Mouse (Mus musculus) Patski (cell line): ENCODE results near the gene Rag1. TPM values are rescaled to one million over a fixed set of nuclear protein-coding genes. Genes with fewer than 3 reads are reported as not detected.

Experiments
- ATAC-seq: fragments of 100-300 bp; one replicate; pipeline ENCODE4 v1.8.0; 2021
- CTCF ChIA-PET: fragments of 350-600 bp; sonication (Branson Sonifier 250); formaldehyde crosslinking; loops from one replicate; lab custom pipeline; 2022; ENCODE audit warnings: inconsistent platforms; lab: Charles Lee
- POLR2A ChIA-PET: fragments of 350-600 bp; sonication (Branson Sonifier 250); formaldehyde crosslinking; loops from one replicate; lab custom pipeline; 2022; ENCODE audit warnings: antibody characterized with exemption, inconsistent platforms; lab: Charles Lee
- DNase-seq: peaks from one replicate; pipeline ENCODE4 v3.0.0-alpha.2; 2011; ENCODE audit warnings: low read depth, low spot score
- H3K27me3 ChIP-seq: fragments of 371-371 bp; one replicate; pipeline ENCODE4 v1.5.1; 2021
- CTCF ChIP-seq: fragments of 100-300 bp; IDR thresholded peaks from one replicate; pipeline ENCODE4 v1.5.1; 2021
- in situ Hi-C: fragments of 300-500 bp; cut with MboI; formaldehyde crosslinking; loops from 3 replicates; pipeline ENCODE4 v1.11.1; 2018; ENCODE audit warnings: low pct_unique_long_range_greater_than_20kb, mixed read lengths
- polyA plus RNA-seq: library from polyadenylated mRNA; unstranded; gene quantifications from one replicate; pipeline ENCODE4 v1.2.3, GENCODE M21; 2021

Rag1 gene
- polyA plus RNA-seq, 1 experiment from 2014 or later = not detected

- POLR2A ChIA-PET = no interaction called here
- H3K27me3 ChIP-seq = no peaks in the 10 kb centered on the region
- TF ChIP-seq CTCF = no peak
- DNase-seq (peak; percentile 35), ATAC-seq (peak; percentile 76)
- in situ Hi-C loops = no loop called here
- CTCF ChIA-PET = interaction anchor here (0.8 to 1.4 kb wide), 3 partner anchors 9 to 119 kb away, joined by 3 to 4 read pairs (median 3); no protein-coding TSS in a partner anchor
These were observed 57.1 kb downstream of the Rag1 start for GRCm38 (mm10) chr2:101592023-101592841.

DNA sequence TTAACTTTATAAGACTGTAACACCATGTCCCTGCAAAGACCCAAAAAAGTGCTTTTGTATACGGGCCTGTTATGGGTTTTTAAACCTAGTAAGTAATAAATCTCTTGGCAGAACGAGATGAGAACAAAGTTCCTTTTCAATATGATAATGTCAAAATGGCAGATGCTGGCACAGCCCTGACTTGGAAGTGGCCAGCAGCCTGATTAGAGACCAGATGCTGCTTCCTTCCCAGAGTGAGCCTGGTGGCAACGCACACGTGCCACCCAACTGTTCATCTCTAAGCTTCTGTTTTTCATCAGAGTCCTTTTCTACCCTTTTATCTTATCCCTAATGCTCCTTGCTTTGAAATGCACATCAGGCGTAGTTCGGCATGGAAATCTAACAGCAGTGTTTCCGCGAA, 57.9 kb downstream of the Rag1 start:
- in situ Hi-C loops = no loop called here
- TF ChIP-seq CTCF = no peak
- CTCF ChIA-PET = interaction anchor here (0.9 to 1.4 kb wide), 2 partner anchors 8 to 10 kb away, joined by 3 read pairs; no protein-coding TSS in a partner anchor
- H3K27me3 ChIP-seq = no peaks in the 10 kb centered on the region
- ATAC-seq = no peak
- DNase-seq = no peak
- POLR2A ChIA-PET = no interaction called here

Other genes starting within 250 kb of the Rag1 start
- gene Rag2, start 24.8 kb downstream of the Rag1 start, polyA plus RNA-seq = not detected
- gene B230118H07Rik, start within 50 bp of the Rag1 start, polyA plus RNA-seq = 42.7 TPM
- 13.8 TPM for gene Traf6, start 28.9 kb upstream of the Rag1 start, polyA plus RNA-seq
- gene Prr5l, start 233.5 kb upstream of the Rag1 start, polyA plus RNA-seq = 3.8 TPM
- gene Commd9, start 236.7 kb upstream of the Rag1 start, polyA plus RNA-seq = 52.3 TPM